Mouse (Mus musculus) liver, embryonic 15.5 days (tissue): ENCODE measurements around the gene Il1r1. TPM values are rescaled to one million over a fixed set of nuclear protein-coding genes. Genes with fewer than 3 reads are reported as not detected.

Source experiments
- ATAC-seq: fragments of 200-750 bp; cut with Nextera tagmentation; 2 replicates; pipeline ENCODE4 v1.8.0; 2017; ENCODE audit warnings: moderate number of reproducible peaks, mild to moderate bottlenecking, moderate library complexity; ENCODE audit not compliant: insufficient read depth
- H3K27ac ChIP-seq: fragments of 300-500 bp; sonication (generic); replicated peaks from 2 replicates; pipeline ENCODE4 v1.5.1; 2015; ENCODE audit warnings: mild to moderate bottlenecking, inconsistent platforms
- H3K27me3 ChIP-seq: fragments of 300-500 bp; sonication (generic); 2 replicates; pipeline ENCODE4 v1.6.1; 2015; ENCODE audit warnings: mild to moderate bottlenecking, inconsistent platforms
- H3K36me3 ChIP-seq: fragments of 300-500 bp; sonication (generic); replicated peaks from 2 replicates; pipeline ENCODE4 v1.6.1; 2015; ENCODE audit warnings: moderate library complexity, mild to moderate bottlenecking, inconsistent platforms
- H3K4me1 ChIP-seq: fragments of 300-500 bp; sonication (generic); replicated peaks from 2 replicates; pipeline ENCODE4 v1.6.1; 2015; ENCODE audit warnings: inconsistent platforms
- H3K4me2 ChIP-seq: fragments of 300-500 bp; sonication (generic); 2 replicates; pipeline ENCODE4 v1.6.1; 2015; ENCODE audit warnings: moderate library complexity, mild to moderate bottlenecking, inconsistent platforms
- H3K4me3 ChIP-seq: fragments of 300-500 bp; sonication (generic); replicated peaks from 2 replicates; pipeline ENCODE4 v1.5.1; 2015; ENCODE audit warnings: mild to moderate bottlenecking, inconsistent platforms
- H3K9ac ChIP-seq: fragments of 300-500 bp; sonication (generic); 2 replicates; pipeline ENCODE4 v1.6.1; 2015; ENCODE audit warnings: moderate library complexity, mild to moderate bottlenecking, inconsistent platforms
- H3K9me3 ChIP-seq: fragments of 300-500 bp; sonication (generic); replicated peaks from 2 replicates; pipeline ENCODE4 v1.6.1; 2016; ENCODE audit warnings: inconsistent platforms
- WGBS: fragments of 180-500 bp; shearing (Covaris S2); methylation state at CpG from one replicate; pipeline ENCODE4 v1.1.7; 2015; ENCODE audit warnings: mixed read lengths; ENCODE audit not compliant: insufficient replicate concordance; 5-methylcytosine and 5-hydroxymethylcytosine counted together
- polyA plus RNA-seq: library from polyadenylated mRNA; unstranded; fragments of >200 nt; fragmentation: Nextera tagmentation; extraction: Ambion mirVana; gene quantifications from 2 replicates; pipeline ENCODE4 v1.2.1, GENCODE M21; 2015

Il1r1 gene
- polyA plus RNA-seq, 1 experiment from 2014 or later = 7.5 TPM

DNA sequence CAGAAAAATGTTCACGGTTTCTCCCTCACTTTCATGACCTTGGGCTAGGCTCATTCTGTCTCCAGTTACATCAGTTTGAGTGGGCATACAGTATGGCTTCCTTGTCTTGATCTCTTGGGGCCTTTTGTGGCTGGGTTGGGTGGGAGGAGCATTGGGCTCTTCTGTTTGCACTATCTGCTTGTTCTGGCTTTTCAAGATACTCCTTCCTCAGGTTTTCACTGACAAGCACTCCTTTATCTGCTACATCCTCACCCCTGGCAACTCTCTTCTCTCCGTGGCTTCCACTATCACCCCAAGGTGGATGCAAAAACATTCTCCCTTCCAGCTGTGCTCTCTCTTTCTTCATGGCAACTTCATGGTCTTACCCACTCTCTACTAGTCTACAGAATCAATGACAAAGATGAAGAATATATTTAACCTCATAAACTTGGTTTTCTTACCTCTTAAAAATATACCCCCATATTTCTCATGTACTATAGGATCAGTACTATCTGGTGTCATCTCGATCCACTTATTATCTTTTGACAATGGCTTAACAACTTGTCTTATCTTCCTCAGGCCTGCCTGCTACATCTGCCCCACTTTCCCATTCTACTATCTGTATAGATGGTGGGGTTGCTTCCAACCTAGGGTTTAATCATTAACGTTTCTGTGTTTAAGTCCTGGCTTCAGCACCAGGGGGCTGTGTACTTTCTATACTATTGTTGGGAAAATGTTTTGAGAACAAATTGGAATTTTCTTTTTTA is 127.5 kb downstream of the Il1r1 start:
- Histone ChIP-seq H3K9me3 (no peaks in the 10 kb centered on the region), H3K27me3 (no peaks in the 10 kb centered on the region), H3K4me2 (no peak overlapping the region), H3K4me1 (peaks cover 29% of the 10 kb centered on the region), H3K27ac (no peak overlapping the region; the same call in 1 of the 2 replicates), H3K36me3 (no peaks in the 10 kb centered on the region), H3K4me3 (no peak overlapping the region), H3K9ac (no peak overlapping the region)
- WGBS = 29% methylated on average over 4 of the region's 4 CpGs
- ATAC-seq = peak; percentile 83

DNA sequence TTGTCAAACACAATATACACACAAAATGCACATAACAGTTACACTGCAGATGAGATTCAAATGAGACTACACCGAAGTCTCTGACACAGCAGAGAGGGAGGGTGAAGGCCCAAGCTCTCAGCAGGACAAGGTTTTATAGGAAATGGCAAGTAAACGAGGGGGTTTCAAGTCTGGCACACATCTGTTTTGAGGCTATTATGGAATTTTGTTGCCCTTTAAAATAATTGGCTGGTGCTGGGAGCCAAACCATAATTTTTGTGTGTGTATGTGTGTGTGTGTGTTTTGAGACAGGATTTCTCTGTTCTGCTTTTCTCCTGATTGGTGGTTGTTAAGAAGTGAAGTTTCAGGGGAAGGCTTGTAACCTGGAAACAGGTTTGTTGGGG is 128.0 kb downstream of the Il1r1 start:
- WGBS = 66% methylated on average over 2 of the region's 2 CpGs
- Histone ChIP-seq H3K4me2 (no peak overlapping the region), H3K27ac (no peak overlapping the region; the same call in 1 of the 2 replicates), H3K9me3 (no peaks in the 10 kb centered on the region), H3K36me3 (no peaks in the 10 kb centered on the region), H3K9ac (no peak overlapping the region), H3K27me3 (no peaks in the 10 kb centered on the region), H3K4me3 (no peak overlapping the region), H3K4me1 (peaks cover 29% of the 10 kb centered on the region)
- no peak for ATAC-seq

DNA sequence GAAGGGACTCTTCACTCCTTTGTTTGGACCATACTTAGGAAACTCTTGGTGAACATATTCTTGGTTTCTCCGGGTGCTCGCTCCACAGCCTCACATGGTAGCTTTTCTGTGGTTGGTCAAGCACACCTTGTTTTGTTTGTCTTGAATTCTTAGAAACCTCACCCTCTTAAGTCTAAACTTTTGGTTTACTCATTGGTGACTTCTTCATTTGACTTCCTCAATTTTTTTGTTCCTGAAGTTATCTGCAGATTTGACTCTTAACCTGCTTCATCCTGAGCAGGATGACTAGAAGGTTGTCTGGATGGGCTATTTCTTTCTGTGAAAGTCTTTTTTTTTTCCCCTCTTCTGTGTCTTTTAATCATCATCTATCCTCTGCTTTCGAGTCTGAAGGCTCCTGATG is 129.8 kb downstream of the Il1r1 start:
- no peak overlapping the region for H3K27ac ChIP-seq
- WGBS = 69% methylated on average over 3 of the region's 3 CpGs
- no peaks in the 10 kb centered on the region for H3K9me3 ChIP-seq
- no peaks in the 10 kb centered on the region for H3K27me3 ChIP-seq
- H3K36me3 ChIP-seq = no peaks in the 10 kb centered on the region
- H3K4me1 ChIP-seq = peaks cover 41% of the 10 kb centered on the region
- no peak overlapping the region for H3K4me3 ChIP-seq
- H3K4me2 ChIP-seq = no peak overlapping the region
- H3K9ac ChIP-seq = no peak overlapping the region
- ATAC-seq = no peak

DNA sequence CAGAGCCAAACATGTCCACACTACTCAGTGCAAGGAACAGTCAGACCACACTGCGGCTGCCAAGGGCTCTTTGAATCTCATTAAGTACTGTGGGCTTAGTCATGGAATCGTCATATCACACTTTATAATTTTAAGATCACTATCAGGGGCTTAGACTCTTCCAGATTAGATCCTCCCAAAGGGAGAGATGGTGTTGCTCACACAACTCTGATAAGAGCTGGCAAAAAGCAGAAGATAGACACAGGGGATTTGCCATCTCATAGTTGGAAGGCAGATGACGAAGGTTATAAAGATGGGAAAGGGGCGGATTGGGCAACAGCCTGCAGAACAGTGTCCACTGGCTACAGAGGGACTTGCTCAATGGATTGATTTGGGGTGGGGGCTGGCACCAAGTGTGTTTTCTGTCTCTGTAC is 130.6 kb downstream of the Il1r1 start:
- Histone ChIP-seq H3K36me3 (no peaks in the 10 kb centered on the region), H3K4me2 (no peak overlapping the region), H3K27ac (no peak overlapping the region), H3K9ac (no peak overlapping the region), H3K9me3 (no peaks in the 10 kb centered on the region), H3K4me3 (no peak overlapping the region), H3K27me3 (no peaks in the 10 kb centered on the region), H3K4me1 (peaks cover 44% of the 10 kb centered on the region)
- no peak for ATAC-seq
- 65% methylated on average over 4 of the region's 4 CpGs for WGBS

DNA sequence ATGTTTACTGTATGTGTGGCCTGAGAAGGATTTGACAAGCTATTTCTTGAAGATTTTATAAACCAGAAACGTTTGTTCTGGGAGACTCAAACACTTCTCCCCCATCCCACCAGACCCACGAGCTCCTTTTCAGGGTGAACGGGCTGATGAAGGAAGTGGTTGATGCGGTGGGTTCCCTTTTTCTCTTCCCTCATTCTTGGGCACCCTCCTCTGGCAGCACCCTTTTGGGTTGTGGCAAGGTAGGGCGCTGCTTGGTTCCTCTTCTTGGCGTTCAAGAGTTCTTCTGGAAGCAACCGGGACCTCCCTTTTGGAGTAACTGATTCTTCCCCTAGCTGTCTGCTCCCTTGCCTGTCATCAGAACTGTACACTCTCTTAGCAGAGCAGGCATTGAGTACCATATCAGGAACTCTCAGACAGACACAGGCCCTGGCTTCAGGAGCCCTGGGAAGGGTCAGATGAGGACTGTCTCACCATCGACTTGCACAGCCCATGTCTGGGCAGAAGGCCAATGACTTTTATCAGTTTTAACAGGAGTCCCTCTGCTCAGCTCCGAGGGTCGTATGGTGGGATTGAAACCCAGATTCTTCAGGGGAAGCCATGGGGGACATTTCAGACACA is 131.1 kb downstream of the Il1r1 start:
- Histone ChIP-seq H3K4me1 (peaks cover 48% of the 10 kb centered on the region), H3K4me2 (no peak overlapping the region), H3K27ac (no peak overlapping the region), H3K27me3 (no peaks in the 10 kb centered on the region), H3K4me3 (no peak overlapping the region), H3K9ac (no peak overlapping the region), H3K9me3 (no peaks in the 10 kb centered on the region), H3K36me3 (no peaks in the 10 kb centered on the region)
- ATAC-seq = peak; percentile 38; the same call in 1 of the 2 replicates
- WGBS = 19% methylated on average over 10 of the region's 10 CpGs

DNA sequence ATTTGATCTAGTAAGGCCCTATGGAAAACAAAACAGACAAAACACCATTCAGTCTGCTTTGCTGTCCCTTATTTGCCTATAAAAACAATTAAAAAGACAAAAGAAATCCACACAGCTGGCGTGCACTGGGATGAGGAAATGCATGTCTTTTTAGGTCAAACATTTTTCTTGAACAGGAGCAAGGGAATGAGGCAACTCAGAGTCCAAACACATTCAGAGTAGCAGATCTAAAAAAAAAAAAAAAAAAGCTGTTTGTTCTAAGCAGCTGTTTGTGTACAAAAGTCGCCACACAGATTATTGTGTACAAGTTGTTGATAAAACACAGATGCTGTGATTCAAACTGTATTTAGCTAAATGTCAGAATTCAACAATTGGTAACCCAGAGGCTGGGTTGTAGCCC is 133.0 kb downstream of the Il1r1 start:
- Histone ChIP-seq H3K36me3 (no peaks in the 10 kb centered on the region), H3K4me1 (peaks cover 35% of the 10 kb centered on the region), H3K9ac (no peak overlapping the region), H3K9me3 (no peaks in the 10 kb centered on the region), H3K4me2 (no peak overlapping the region), H3K27me3 (no peaks in the 10 kb centered on the region), H3K4me3 (no peak overlapping the region), H3K27ac (no peak overlapping the region)
- no peak for ATAC-seq
- WGBS = 52% methylated on average over 2 of the region's 2 CpGs

DNA sequence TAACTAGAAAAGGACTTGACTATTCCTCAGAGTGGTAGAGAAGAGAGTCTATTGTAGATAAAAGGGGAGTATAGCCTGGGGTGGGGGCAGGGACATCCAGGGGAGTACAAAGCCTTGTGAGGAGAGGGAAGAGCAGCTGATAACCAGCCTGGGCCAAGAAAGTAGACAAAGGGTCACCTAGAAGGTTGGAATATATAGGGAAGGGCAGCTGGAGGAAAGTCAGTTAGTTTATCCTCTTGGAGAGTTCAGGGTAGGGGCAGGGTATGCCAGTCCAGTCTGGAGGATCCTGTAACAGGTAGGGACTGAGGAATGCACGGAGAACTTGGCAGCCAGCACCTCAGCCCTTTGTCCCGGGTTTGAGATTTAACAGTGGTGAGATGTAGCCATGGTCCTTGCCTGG is 133.5 kb downstream of the Il1r1 start:
- no peak overlapping the region for H3K4me2 ChIP-seq
- H3K9ac ChIP-seq = no peak overlapping the region
- H3K27me3 ChIP-seq = no peaks in the 10 kb centered on the region
- H3K36me3 ChIP-seq = no peaks in the 10 kb centered on the region
- H3K4me1 ChIP-seq = peaks cover 31% of the 10 kb centered on the region
- H3K4me3 ChIP-seq = no peak overlapping the region
- no peak overlapping the region for H3K27ac ChIP-seq
- H3K9me3 ChIP-seq = no peaks in the 10 kb centered on the region
- WGBS = 77% methylated on average over 2 of the region's 2 CpGs
- ATAC-seq = no peak

DNA sequence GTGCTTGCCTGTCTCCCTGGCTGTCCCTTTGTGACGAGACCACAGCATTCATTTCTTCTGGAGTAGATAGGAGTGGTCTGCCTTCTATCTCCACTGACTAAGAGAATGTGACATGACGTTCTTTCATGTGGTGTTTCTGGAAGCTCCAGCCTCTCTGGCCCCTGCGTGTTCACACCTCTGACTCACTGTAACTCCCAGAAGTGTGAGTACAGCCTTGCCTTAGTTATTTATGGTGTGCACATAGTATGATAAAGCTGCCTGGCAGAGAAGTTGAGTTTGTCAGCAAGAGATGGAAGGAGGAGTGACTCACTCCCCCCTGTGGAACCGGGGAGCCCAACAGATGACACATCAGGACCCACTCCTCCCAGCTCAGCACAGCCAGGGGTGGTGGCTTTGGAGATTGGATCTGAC is 133.9 kb downstream of the Il1r1 start:
- Histone ChIP-seq H3K27me3 (no peaks in the 10 kb centered on the region), H3K4me1 (peaks cover 31% of the 10 kb centered on the region), H3K4me2 (no peak overlapping the region), H3K36me3 (no peaks in the 10 kb centered on the region), H3K27ac (no peak overlapping the region), H3K4me3 (no peak overlapping the region), H3K9me3 (no peaks in the 10 kb centered on the region), H3K9ac (no peak overlapping the region)
- ATAC-seq = no peak; the same call in 1 of the 2 replicates
- WGBS = 28% methylated on average over 4 of the region's 4 CpGs

DNA sequence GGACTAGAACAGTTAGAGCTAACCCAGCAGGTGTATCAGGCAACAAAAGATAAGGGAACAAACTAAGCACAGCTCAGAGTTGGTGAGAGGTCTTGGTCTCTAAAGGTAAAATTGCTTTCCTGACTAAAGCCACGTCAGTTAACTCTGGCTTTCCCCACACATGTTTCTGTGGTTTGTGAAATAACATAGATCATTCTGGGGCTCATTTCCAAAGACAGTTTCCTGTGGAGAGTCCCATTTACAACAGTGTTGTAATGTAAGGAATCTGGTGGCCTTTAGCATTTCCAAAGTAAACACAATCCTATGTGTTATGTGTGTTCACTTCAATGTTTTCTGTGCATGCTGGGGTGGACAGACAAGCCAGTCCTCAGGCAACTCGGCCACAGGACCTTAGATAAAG is 134.9 kb downstream of the Il1r1 start:
- no peaks in the 10 kb centered on the region for H3K27me3 ChIP-seq
- no peak overlapping the region for H3K27ac ChIP-seq
- H3K36me3 ChIP-seq = no peaks in the 10 kb centered on the region
- no peak overlapping the region for H3K4me2 ChIP-seq
- H3K4me3 ChIP-seq = no peak overlapping the region
- ATAC-seq = no peak
- 19% methylated on average over 2 of the region's 2 CpGs for WGBS
- no peak overlapping the region for H3K9ac ChIP-seq
- H3K9me3 ChIP-seq = no peaks in the 10 kb centered on the region
- peaks cover 31% of the 10 kb centered on the region for H3K4me1 ChIP-seq

DNA sequence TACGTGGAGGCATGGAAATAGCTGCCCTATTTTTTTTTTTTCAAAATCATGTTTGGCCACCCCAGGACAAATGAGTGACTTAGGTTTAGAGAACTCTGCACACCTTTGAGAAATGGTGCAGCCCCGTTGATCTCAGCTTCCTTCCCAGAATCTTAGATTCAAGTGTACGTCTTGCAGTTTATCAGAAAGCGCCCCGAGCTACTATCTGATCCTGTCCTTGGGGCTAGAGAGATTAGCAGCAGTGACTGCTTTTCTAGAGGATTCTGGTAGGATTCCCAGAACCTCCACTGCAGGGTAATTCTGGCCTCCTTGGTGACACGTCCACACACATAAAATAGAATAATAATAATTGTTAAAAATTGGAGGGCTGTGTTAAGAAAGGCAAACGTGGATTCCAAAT is 136.1 kb downstream of the Il1r1 start:
- Histone ChIP-seq H3K4me1 (peaks cover 23% of the 10 kb centered on the region), H3K4me3 (no peak overlapping the region)
- ATAC-seq = no peak

DNA sequence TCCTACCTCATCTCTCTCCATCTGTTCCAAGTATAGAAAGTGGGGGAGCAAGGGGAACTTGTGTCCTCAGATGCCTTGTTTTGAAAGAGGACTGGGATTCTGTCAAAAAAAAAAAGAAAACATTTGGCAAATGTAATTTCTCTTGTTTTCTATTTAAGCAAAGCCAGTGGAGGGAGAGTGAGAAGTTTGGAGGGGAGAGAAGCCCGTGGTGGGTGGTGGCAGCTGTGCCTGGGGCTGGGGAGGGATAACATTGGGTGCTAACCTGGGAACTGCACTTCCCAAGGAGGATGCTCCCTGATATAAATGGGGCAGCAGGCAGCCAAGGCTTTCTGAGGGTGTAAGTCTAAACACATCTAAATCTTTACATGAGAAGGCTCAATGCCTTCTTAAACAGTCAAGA is 136.7 kb downstream of the Il1r1 start:
- no peaks in the 10 kb centered on the region for H3K27me3 ChIP-seq
- no peak for ATAC-seq
- H3K9me3 ChIP-seq = no peaks in the 10 kb centered on the region
- no peak overlapping the region for H3K4me3 ChIP-seq
- H3K9ac ChIP-seq = no peak overlapping the region
- no peak overlapping the region for H3K4me2 ChIP-seq
- no peaks in the 10 kb centered on the region for H3K36me3 ChIP-seq
- WGBS = 59% methylated on average over 1 of the region's 1 CpGs
- peaks cover 19% of the 10 kb centered on the region for H3K4me1 ChIP-seq
- H3K27ac ChIP-seq = no peak overlapping the region

More for the DNA sequence above, 136.1 kb downstream of the Il1r1 start:
- Histone ChIP-seq H3K36me3 (no peaks in the 10 kb centered on the region), H3K27ac (no peak overlapping the region), H3K4me2 (no peak overlapping the region), H3K27me3 (no peaks in the 10 kb centered on the region), H3K9ac (no peak overlapping the region), H3K9me3 (no peaks in the 10 kb centered on the region)
- 37% methylated on average over 7 of the region's 7 CpGs for WGBS
